Mouse (Mus musculus) midbrain, postnatal 0 days (tissue): Measurements from ENCODE around the gene Ccr8. TPM values are rescaled to one million over a fixed set of nuclear protein-coding genes. Genes with fewer than 3 reads are reported as not detected.
A peak's percentile ranks its signal among the peaks of the same experiment; 100 is the strongest.

Source experiments
- ATAC-seq: fragments of 200-750 bp; cut with Nextera tagmentation; 2 replicates; pipeline ENCODE4 v1.8.0; 2017; ENCODE audit warnings: moderate number of reproducible peaks, mild to moderate bottlenecking, moderate TSS enrichment, moderate library complexity; ENCODE audit not compliant: low FRiP score
- DNase-seq: peaks from one replicate; pipeline ENCODE4 v3.0.0-alpha.2; 2015; ENCODE audit warnings: low spot score
- H3K27ac ChIP-seq: fragments of 300-500 bp; sonication (generic); 2 replicates; pipeline ENCODE4 v1.5.1; 2014; ENCODE audit warnings: low read depth, mild to moderate bottlenecking, low read length, mixed read lengths
- H3K27me3 ChIP-seq: fragments of 300-500 bp; sonication (generic); 2 replicates; pipeline ENCODE4 v1.6.1; 2014; ENCODE audit warnings: low read length, control low read depth, mixed read lengths; ENCODE audit not compliant: insufficient read depth
- H3K36me3 ChIP-seq: fragments of 300-500 bp; sonication (generic); 2 replicates; pipeline ENCODE4 v1.6.1; 2014; ENCODE audit warnings: low read length, control low read depth, mixed read lengths; ENCODE audit not compliant: insufficient read depth
- H3K4me1 ChIP-seq: fragments of 300-500 bp; sonication (generic); 2 replicates; pipeline ENCODE4 v1.6.1; 2014; ENCODE audit warnings: mild to moderate bottlenecking, control low read depth, antibody characterized with exemption, low read length, mixed read lengths; ENCODE audit not compliant: insufficient read depth
- H3K4me2 ChIP-seq: fragments of 300-500 bp; sonication (generic); 2 replicates; pipeline ENCODE4 v1.6.1; 2014; ENCODE audit warnings: low read depth, mild to moderate bottlenecking, low read length, mixed read lengths; ENCODE audit not compliant: poor library complexity, severe bottlenecking
- H3K4me3 ChIP-seq: fragments of 300-500 bp; sonication (generic); 2 replicates; pipeline ENCODE4 v1.5.1; 2014; ENCODE audit warnings: low read depth, mild to moderate bottlenecking, low read length, moderate library complexity
- H3K9ac ChIP-seq: fragments of 300-500 bp; sonication (generic); replicated peaks from 2 replicates; pipeline ENCODE4 v1.6.1; 2014; ENCODE audit warnings: mild to moderate bottlenecking, low read length, moderate library complexity, mixed read lengths; ENCODE audit not compliant: poor library complexity, severe bottlenecking
- H3K9me3 ChIP-seq: fragments of 300-500 bp; sonication (generic); 2 replicates; pipeline ENCODE4 v1.6.1; 2016; ENCODE audit warnings: low read length, control low read depth
- CTCF ChIP-seq: IDR thresholded peaks from 2 replicates; pipeline ENCODE4 v1.5.1; 2016; ENCODE audit warnings: antibody characterized with exemption, mild to moderate bottlenecking
- WGBS: fragments of 180-500 bp; shearing (Covaris S2); extraction: QIAGEN DNeasy Blood & Tissue Kit; methylation state at CpG from one replicate; pipeline ENCODE4 v1.1.7; 2014; 5-methylcytosine and 5-hydroxymethylcytosine counted together
- polyA plus RNA-seq: library from polyadenylated mRNA; unstranded; fragments of >200 nt; fragmentation: Nextera tagmentation; extraction: Ambion mirVana; gene quantifications from 2 replicates; pipeline ENCODE4 v1.2.1, GENCODE M21; 2015
- total RNA-seq: library from RNA; depleted of rRNA; stranded (reverse); fragments of >200 nt; gene quantifications from 2 replicates; pipeline ENCODE4 v1.2.3, GENCODE M21; 2014

Ccr8 gene
- total and polyA plus RNA-seq, 2 experiments from 2014 or later: not detected

DNA sequence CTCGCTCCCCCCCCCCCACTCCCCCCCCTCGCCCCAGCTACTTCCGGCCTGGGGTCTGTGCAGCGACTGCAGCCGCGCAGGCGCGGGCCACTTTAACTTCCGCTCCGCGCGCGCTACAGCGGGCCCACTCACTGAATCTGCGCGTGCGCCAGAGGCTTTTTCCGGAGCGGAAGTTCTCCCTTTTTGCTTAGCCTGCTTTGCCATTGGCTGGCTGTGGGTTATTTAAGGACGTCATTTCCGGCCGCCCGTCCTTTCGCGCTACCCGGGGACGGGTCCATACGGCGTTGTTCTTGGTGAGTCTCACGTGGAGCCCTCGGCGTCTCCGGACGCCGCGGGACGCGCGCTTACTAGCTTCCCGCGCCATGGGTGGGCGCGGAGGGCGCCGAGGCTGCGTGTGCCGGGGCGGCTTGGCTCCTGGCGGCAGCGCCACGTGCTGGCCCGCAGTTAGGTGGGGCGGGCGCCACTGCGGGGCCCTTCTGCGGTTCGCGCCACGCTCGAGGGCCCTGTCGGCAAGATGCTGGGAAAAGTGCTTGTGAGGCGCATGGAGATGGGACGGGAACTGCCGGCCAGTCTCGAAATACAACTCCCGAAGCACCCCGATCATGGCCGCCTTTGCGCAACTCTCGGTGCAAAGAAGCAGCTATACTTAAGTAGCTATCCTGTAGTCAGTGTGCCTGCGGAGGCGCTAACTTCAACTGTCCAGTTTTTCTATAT lies 35.8 kb downstream of the Ccr8 start, which contains the start of gene Rpsa:
TSS of gene Rpsa (plus strand) at position 152 of the 714 bp plus-strand sequence.
- H3K9me3 ChIP-seq: no peaks in the 10 kb centered on the region
- no peaks in the 10 kb centered on the region for H3K27me3 ChIP-seq
- DNase-seq: peak; percentile 99
- WGBS: under 1% methylated on average over 59 of the region's 72 CpGs
- peak; percentile 98 for ATAC-seq
- H3K36me3 ChIP-seq: peaks cover 34% of the 10 kb centered on the region
- H3K4me2 ChIP-seq: peak within 1 kb of the TSS; percentile 87
- H3K9ac ChIP-seq: peak within 1 kb of the TSS; percentile 96
- H3K27ac ChIP-seq: peak within 1 kb of the TSS; percentile 84
- H3K4me1 ChIP-seq: 0 out of 2 replicates have a peak, but pooled peaks cover 4% of the 10 kb centered on the region
- TF ChIP-seq CTCF: no peak
- peak within 1 kb of the TSS; percentile 100 for H3K4me3 ChIP-seq

DNA sequence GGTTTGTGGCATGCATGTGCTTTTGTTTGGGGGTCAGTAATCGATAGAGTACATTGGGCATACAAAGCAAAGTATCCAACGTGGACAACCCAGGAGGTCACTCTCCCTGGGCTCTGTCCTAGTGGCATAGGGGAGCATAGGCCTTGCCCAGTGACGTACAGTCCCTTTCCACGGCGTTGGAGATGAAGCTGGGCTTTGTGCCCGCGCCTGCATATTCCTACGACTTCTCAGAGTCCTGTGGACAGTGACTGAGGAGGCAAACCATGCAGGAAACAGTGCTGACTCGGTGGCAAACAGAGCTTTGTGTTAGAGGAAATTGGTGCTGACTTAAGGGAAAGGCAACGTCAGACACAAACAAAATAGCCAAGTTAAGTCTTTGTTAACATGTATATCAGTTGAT lies 37.4 kb downstream of the Ccr8 start:
- no peak overlapping the region for H3K27ac ChIP-seq
- TF ChIP-seq CTCF: no peak
- no peak overlapping the region; the same call in 1 of the 2 replicates for H3K4me3 ChIP-seq
- ATAC-seq: no peak
- no peak for DNase-seq
- no peaks in the 10 kb centered on the region for H3K27me3 ChIP-seq
- H3K36me3 ChIP-seq: peaks cover 29% of the 10 kb centered on the region
- 76% methylated on average over 10 of the region's 10 CpGs for WGBS
- 0 out of 2 replicates have a peak, but pooled peaks cover 4% of the 10 kb centered on the region for H3K4me1 ChIP-seq
- H3K4me2 ChIP-seq: no peak overlapping the region; the same call in 1 of the 2 replicates
- no peak overlapping the region for H3K9ac ChIP-seq
- H3K9me3 ChIP-seq: no peaks in the 10 kb centered on the region

DNA sequence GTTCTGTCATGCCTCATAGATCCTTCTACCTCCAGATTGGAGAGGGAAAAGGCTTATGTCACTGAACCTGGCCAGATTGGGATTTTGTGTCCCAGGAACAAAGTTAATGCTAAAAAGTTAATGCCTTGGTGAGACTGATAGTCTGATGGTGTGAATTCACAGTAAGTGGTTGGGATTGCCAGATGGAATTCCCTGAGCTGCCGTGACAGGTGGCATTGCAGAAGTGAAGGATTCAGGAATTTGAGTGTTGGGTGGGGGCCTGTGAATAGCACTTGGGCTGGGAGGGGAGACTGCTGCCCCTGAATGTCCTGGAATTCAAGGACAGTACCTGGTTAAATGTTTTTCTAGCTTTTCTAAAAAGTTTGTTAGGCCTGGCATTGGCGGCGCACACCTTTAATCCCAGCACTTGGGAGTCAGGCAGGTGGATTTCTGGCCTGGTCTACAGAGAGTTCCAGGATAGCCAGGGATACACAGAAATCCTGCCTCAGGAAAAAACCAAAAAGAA lies 39.9 kb downstream of the Ccr8 start:
- no peak for ATAC-seq
- H3K9me3 ChIP-seq: no peaks in the 10 kb centered on the region
- H3K4me3 ChIP-seq: no peak overlapping the region
- H3K4me1 ChIP-seq: 0 out of 2 replicates have a peak, but pooled peaks cover 4% of the 10 kb centered on the region
- H3K9ac ChIP-seq: no peak overlapping the region
- no peaks in the 10 kb centered on the region for H3K27me3 ChIP-seq
- H3K27ac ChIP-seq: no peak overlapping the region
- no peak for DNase-seq
- 88% methylated on average over 3 of the region's 3 CpGs for WGBS
- no peak for TF ChIP-seq CTCF
- no peak overlapping the region for H3K4me2 ChIP-seq
- H3K36me3 ChIP-seq: peaks cover 29% of the 10 kb centered on the region

DNA sequence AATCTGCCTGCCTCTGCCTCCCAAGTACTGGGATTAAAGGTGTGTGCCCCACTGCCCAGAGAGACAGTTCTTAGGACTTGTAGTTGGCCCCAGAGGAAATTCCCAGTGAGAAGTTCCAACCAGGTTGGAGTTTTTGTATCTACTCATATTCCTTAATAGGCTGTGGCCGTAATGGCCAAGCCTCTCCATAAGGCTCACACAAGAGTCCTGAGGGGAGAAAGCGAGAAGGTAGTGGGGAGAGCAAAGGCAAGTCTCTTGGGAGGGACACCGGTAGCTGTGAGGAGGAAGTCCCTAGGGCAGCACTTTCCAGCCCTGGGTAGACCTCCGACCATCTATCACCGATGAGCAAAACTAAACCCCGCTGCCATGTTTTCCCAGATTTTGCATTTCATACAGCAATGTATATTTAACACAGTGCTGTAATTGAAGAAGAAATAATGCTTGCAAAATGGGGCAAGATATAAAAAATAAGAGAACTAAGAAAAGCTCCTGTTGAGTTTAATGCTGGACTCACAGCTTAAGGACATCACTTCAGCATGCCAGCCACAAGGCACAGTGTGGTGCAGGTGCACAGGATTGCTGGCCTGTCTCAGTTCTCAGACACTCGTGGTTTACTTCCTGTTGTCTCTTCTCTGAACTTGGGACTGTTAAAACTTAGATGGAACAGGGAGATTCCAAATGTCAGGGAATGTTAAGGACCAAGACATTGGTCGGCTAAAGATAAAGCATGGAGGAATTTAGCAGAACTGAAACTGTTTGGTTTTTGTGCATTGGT lies 41.3 kb downstream of the Ccr8 start:
- Histone ChIP-seq H3K27me3 (no peaks in the 10 kb centered on the region), H3K4me2 (no peak overlapping the region), H3K9me3 (no peaks in the 10 kb centered on the region), H3K9ac (no peak overlapping the region), H3K4me1 (0 out of 2 replicates have a peak, but pooled peaks cover 4% of the 10 kb centered on the region), H3K4me3 (no peak overlapping the region), H3K27ac (no peak overlapping the region), H3K36me3 (peaks cover 29% of the 10 kb centered on the region)
- DNase-seq (no peak), ATAC-seq (no peak)
- WGBS: 44% methylated on average over 8 of the region's 8 CpGs
- no peak for TF ChIP-seq CTCF

DNA sequence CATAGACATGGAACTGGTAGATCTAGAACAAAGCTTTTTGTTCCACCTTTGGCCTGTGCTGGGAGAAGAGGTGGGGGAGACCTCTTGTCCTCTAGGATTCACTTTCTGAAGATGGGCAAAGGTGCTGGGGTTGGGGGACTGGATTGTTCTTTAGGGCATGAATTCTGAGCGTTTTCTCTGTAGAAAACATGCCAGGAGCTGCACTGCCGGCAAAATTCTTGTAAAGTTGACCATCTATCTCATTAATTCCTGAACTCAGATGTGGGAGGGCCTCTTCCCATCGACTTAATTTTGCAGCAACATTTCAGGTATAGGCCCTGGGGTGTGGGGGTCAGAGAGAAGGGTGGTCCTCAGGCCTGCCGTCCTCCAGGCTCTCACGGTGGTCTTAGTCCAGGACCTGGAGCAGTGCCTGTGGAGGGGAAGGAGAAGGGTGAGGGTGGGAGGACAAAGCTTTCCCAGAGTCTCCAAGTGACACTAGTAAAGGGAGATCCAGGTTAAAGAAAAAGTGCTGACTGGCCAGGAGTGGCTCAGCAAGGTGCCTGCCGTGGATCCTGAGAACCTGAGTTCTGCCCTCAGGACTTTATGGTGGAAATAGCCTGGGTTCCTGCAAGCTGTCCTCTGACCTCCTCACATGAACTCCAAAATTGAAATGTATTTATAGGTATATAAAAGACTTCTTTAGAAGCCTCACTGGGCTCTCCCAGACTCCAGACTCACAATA lies 42.0 kb downstream of the Ccr8 start:
- Histone ChIP-seq H3K4me2 (no peak overlapping the region), H3K9me3 (no peaks in the 10 kb centered on the region), H3K27ac (no peak overlapping the region), H3K4me1 (no peaks in the 10 kb centered on the region), H3K36me3 (peaks cover 29% of the 10 kb centered on the region), H3K9ac (no peak overlapping the region), H3K4me3 (no peak overlapping the region), H3K27me3 (no peaks in the 10 kb centered on the region)
- DNase-seq: no peak
- no peak for ATAC-seq
- WGBS: 54% methylated on average over 6 of the region's 6 CpGs
- no peak for TF ChIP-seq CTCF
